Mouse (Mus musculus) kidney, embryonic 14.5 days (tissue): ENCODE measurements around the gene Sf3a3. TPM values are rescaled to one million over a fixed set of nuclear protein-coding genes. Genes with fewer than 3 reads are reported as not detected.

Experiments
- ATAC-seq: fragments of 200-750 bp; cut with Nextera tagmentation; 2 replicates; pipeline ENCODE4 v1.8.0; 2017; ENCODE audit warnings: moderate number of reproducible peaks, mild to moderate bottlenecking, moderate TSS enrichment, moderate library complexity; ENCODE audit not compliant: low FRiP score, low TSS enrichment
- H3K27ac ChIP-seq: fragments of 300-500 bp; sonication (generic); 2 replicates; pipeline ENCODE4 v1.5.1; 2014; ENCODE audit warnings: low read depth, mild to moderate bottlenecking, low read length, moderate library complexity, mixed read lengths
- H3K27me3 ChIP-seq: fragments of 300-500 bp; sonication (generic); 2 replicates; pipeline ENCODE4 v1.6.1; 2014; ENCODE audit warnings: mild to moderate bottlenecking, low read length; ENCODE audit not compliant: control insufficient read depth, insufficient read depth
- H3K36me3 ChIP-seq: fragments of 300-500 bp; sonication (generic); 2 replicates; pipeline ENCODE4 v1.6.1; 2014; ENCODE audit warnings: low read length, mixed read lengths; ENCODE audit not compliant: control insufficient read depth, insufficient read depth
- H3K4me1 ChIP-seq: fragments of 300-500 bp; sonication (generic); 2 replicates; pipeline ENCODE4 v1.6.1; 2014; ENCODE audit warnings: low read length, mixed read lengths; ENCODE audit not compliant: control insufficient read depth, insufficient read depth
- H3K4me2 ChIP-seq: fragments of 300-500 bp; sonication (generic); replicated peaks from 2 replicates; pipeline ENCODE4 v1.6.1; 2014; ENCODE audit warnings: low read depth, mild to moderate bottlenecking, low read length
- H3K4me3 ChIP-seq: fragments of 300-500 bp; sonication (generic); 2 replicates; pipeline ENCODE4 v1.5.1; 2014; ENCODE audit warnings: mild to moderate bottlenecking, low read length
- H3K9ac ChIP-seq: fragments of 300-500 bp; sonication (generic); 2 replicates; pipeline ENCODE4 v1.6.1; 2014; ENCODE audit warnings: low read depth, mild to moderate bottlenecking, low read length, moderate library complexity
- H3K9me3 ChIP-seq: fragments of 300-500 bp; sonication (generic); 2 replicates; pipeline ENCODE4 v1.6.1; 2016; ENCODE audit warnings: low read length; ENCODE audit not compliant: control insufficient read depth
- WGBS: fragments of 180-500 bp; shearing (Covaris S2); extraction: QIAGEN DNeasy Blood & Tissue Kit; methylation state at CpG from one replicate; pipeline ENCODE4 v1.1.7; 2014; 5-methylcytosine and 5-hydroxymethylcytosine counted together
- polyA plus RNA-seq: library from polyadenylated mRNA; unstranded; fragments of >200 nt; fragmentation: Nextera tagmentation; extraction: Ambion mirVana; gene quantifications from 2 replicates; pipeline ENCODE4 v1.2.1, GENCODE M21; 2014

Sf3a3 gene
- 177 and 183 TPM in 2 replicates for polyA plus RNA-seq

GRCm38 (mm10) chr4:124714545-124715481, at the start of gene Sf3a3:
Gene Sf3a3 (plus strand): TSS chr4:124714776.
- Histone ChIP-seq H3K9ac (peak within 1 kb of the TSS; percentile 91), H3K27ac (peak within 1 kb of the TSS; percentile 51; the same call in 1 of the 2 replicates), H3K4me1 (peaks cover 18% of the 10 kb centered on the region), H3K4me3 (peak within 1 kb of the TSS; percentile 94), H3K36me3 (peaks cover 38% of the 10 kb centered on the region), H3K9me3 (no peaks in the 10 kb centered on the region), H3K4me2 (peak within 1 kb of the TSS; percentile 69), H3K27me3 (no peaks in the 10 kb centered on the region)
- under 1% methylated on average over 57 of the region's 57 CpGs for WGBS
- peak; percentile 91 for ATAC-seq

- ATAC-seq, result no peak
- peaks cover 50% of the 10 kb centered on the region for H3K27me3 ChIP-seq
Observed at GRCm38 (mm10) chr4:124667476-124668033, 47.0 kb upstream of the Sf3a3 start.

GRCm38 (mm10) chr4:124668078-124668477, 46.5 kb upstream of the Sf3a3 start:
- H3K9ac ChIP-seq, result no peak overlapping the region
- no peak overlapping the region for H3K4me3 ChIP-seq
- WGBS, result 15% methylated on average over 8 of the region's 8 CpGs
- peaks cover 12% of the 10 kb centered on the region for H3K4me1 ChIP-seq
- H3K9me3 ChIP-seq, result no peaks in the 10 kb centered on the region
- H3K27me3 ChIP-seq, result peaks cover 50% of the 10 kb centered on the region
- no peak overlapping the region for H3K4me2 ChIP-seq
- H3K36me3 ChIP-seq, result no peaks in the 10 kb centered on the region
- ATAC-seq, result no peak
- H3K27ac ChIP-seq, result no peak overlapping the region

More at GRCm38 (mm10) chr4:124667476-124668033, 47.0 kb upstream of the Sf3a3 start:
- Histone ChIP-seq H3K4me1 (peaks cover 7% of the 10 kb centered on the region), H3K9ac (no peak overlapping the region), H3K36me3 (no peaks in the 10 kb centered on the region), H3K27ac (no peak overlapping the region), H3K4me3 (no peak overlapping the region), H3K4me2 (no peak overlapping the region), H3K9me3 (no peaks in the 10 kb centered on the region)
- 32% methylated on average over 14 of the region's 14 CpGs for WGBS

GRCm38 (mm10) chr4:124670232-124670631, 44.3 kb upstream of the Sf3a3 start:
- H3K4me1 ChIP-seq, result peaks cover 12% of the 10 kb centered on the region
- no peak overlapping the region for H3K4me3 ChIP-seq
- no peaks in the 10 kb centered on the region for H3K36me3 ChIP-seq
- H3K4me2 ChIP-seq, result no peak overlapping the region
- H3K27me3 ChIP-seq, result peaks cover 32% of the 10 kb centered on the region
- H3K9ac ChIP-seq, result no peak overlapping the region
- WGBS, result 74% methylated on average over 8 of the region's 8 CpGs
- H3K27ac ChIP-seq, result no peak overlapping the region
- no peak for ATAC-seq
- H3K9me3 ChIP-seq, result no peaks in the 10 kb centered on the region

- peaks cover 12% of the 10 kb centered on the region for H3K4me1 ChIP-seq
- H3K36me3 ChIP-seq, result no peaks in the 10 kb centered on the region; the same call in 1 of the 2 replicates
- H3K9ac ChIP-seq, result no peak overlapping the region
- no peak overlapping the region for H3K27ac ChIP-seq
- WGBS, result 23% methylated on average over 7 of the region's 7 CpGs
- H3K4me3 ChIP-seq, result no peak overlapping the region
- peaks cover 30% of the 10 kb centered on the region for H3K27me3 ChIP-seq
- H3K4me2 ChIP-seq, result no peak overlapping the region
- H3K9me3 ChIP-seq, result no peaks in the 10 kb centered on the region
- ATAC-seq, result no peak
Observed at GRCm38 (mm10) chr4:124671583-124671982, 43.0 kb upstream of the Sf3a3 start.

- peaks cover 6% of the 10 kb centered on the region; the same call in 1 of the 2 replicates for H3K36me3 ChIP-seq
- WGBS, result 2% methylated on average over 30 of the region's 31 CpGs
- H3K9me3 ChIP-seq, result no peaks in the 10 kb centered on the region
- no peak for ATAC-seq
- no peak overlapping the region for H3K9ac ChIP-seq
- H3K4me1 ChIP-seq, result peaks cover 12% of the 10 kb centered on the region
- H3K27ac ChIP-seq, result no peak overlapping the region
- peaks cover 21% of the 10 kb centered on the region for H3K27me3 ChIP-seq
- H3K4me3 ChIP-seq, result peak overlapping the region; percentile 9; the same call in 1 of the 2 replicates
- peak overlapping the region; percentile 30 for H3K4me2 ChIP-seq
Observed at GRCm38 (mm10) chr4:124672347-124673320, 41.9 kb upstream of the Sf3a3 start.

GRCm38 (mm10) chr4:124674334-124675032, 40.1 kb upstream of the Sf3a3 start:
- Histone ChIP-seq H3K9ac (0 out of 2 replicates have a peak overlapping the region, but pooled peaks have one; percentile 12), H3K9me3 (no peaks in the 10 kb centered on the region), H3K4me1 (peaks cover 12% of the 10 kb centered on the region), H3K27me3 (peaks cover 15% of the 10 kb centered on the region), H3K27ac (no peak overlapping the region), H3K4me2 (no peak overlapping the region), H3K36me3 (peaks cover 21% of the 10 kb centered on the region; the same call in 1 of the 2 replicates), H3K4me3 (no peak overlapping the region)
- WGBS, result 70% methylated on average over 17 of the region's 17 CpGs
- no peak for ATAC-seq

GRCm38 (mm10) chr4:124675037-124675436, 39.5 kb upstream of the Sf3a3 start:
- Histone ChIP-seq H3K27ac (no peak overlapping the region), H3K27me3 (peaks cover 15% of the 10 kb centered on the region), H3K36me3 (peaks cover 27% of the 10 kb centered on the region), H3K4me2 (no peak overlapping the region), H3K4me1 (peaks cover 12% of the 10 kb centered on the region), H3K4me3 (no peak overlapping the region), H3K9ac (no peak overlapping the region), H3K9me3 (no peaks in the 10 kb centered on the region)
- no peak for ATAC-seq
- 6% methylated on average over 4 of the region's 4 CpGs for WGBS
